Comparison of ENCODE assay signal across 21 mouse cellular contexts in the genomic region with DNA sequence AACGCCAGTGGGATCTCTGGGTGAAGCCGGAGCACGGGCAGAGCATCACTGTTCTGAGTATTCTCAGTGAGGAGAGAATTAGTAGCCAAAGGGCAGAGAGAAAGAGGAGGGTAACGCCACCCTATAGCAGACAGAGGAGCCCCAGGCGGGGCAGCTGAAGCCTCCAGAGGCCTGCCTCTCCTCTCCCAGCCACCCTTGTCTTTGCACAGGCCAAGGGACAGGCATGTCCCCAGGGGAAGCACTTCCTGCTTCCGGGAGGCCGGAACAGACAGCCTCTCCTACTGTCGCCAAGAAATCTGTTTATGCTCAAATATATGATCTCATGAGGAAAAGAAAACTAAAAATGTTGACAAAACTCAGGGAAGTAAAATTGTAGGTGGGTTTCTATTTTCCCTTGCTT.
DNase-seq lines count a peak whose midpoint lies in the region; TF ChIP-seq lines count a peak whose summit lies in the region.
"Had no signal": no experiment of that assay in that cellular context is flagged by ENCODE, and none has a peak within 500 bp of the region (broad histone marks: within the 10 kb centered on the region; RNA-seq: fewer than 3 reads in every experiment).

No protein-coding gene starts in this region.

- WGBS in heart, adult 2 months: 66% methylated on average over 8 of the region's 8 CpGs
- WGBS in lung, adult 2 months: 70% methylated on average over 8 of the region's 8 CpGs

- no peak for TF ChIP-seq POLR2A in heart, adult 2 months (IDR thresholded peaks at IDR 0.05; ENCODE audit: insufficient read depth, low read depth, low read length)
- TF ChIP-seq POLR2A in lung, adult 2 months (IDR thresholded peaks at IDR 0.05; ENCODE audit: borderline replicate concordance, extremely low read depth, low read depth, low read length): no peak

- no peaks in the 10 kb centered on the region for H3K27me3 ChIP-seq in heart, adult 2 months (ENCODE audit: control insufficient read depth, insufficient read depth, low read length)
- H3K27me3 ChIP-seq: embryonic facial prominence, embryonic 13.5 days; embryonic facial prominence, embryonic 15.5 days; forebrain, embryonic 12.5 days had no signal

- DNase-seq in heart, adult 2 months: peak; percentile 26 to 29
- no peak for DNase-seq in heart, postnatal 25 days (ENCODE audit: low spot score)
- peak; percentile 14 for DNase-seq in kidney, postnatal 10 days
- DNase-seq in kidney, postnatal 36 days: no peak
- peak; percentile 15 for DNase-seq in lung, postnatal 10 days
- no peak for DNase-seq in lung, adult 2 months
- DNase-seq: adrenal gland, adult 2 months; adrenal gland, postnatal 10 days; adrenal gland, postnatal 25 days; cerebellum, adult 11 months; cerebellum, adult 18-20 months; cerebellum, adult 8-10 months; cerebellum, adult 9-11 months; cerebellum, postnatal 14 days; cerebellum, postnatal 36 days; embryo, embryonic 11 days had no signal

- no peak overlapping the region for H3K27ac ChIP-seq in heart, adult 2 months
- H3K27ac ChIP-seq: embryonic facial prominence, embryonic 13.5 days; embryonic facial prominence, embryonic 15.5 days; forebrain, embryonic 10.5 days; forebrain, embryonic 12.5 days had no signal

- TF ChIP-seq CTCF in heart, adult 2 months (IDR thresholded peaks at IDR 0.05): no peak
- no peak for TF ChIP-seq CTCF in lung, adult 2 months (IDR thresholded peaks at IDR 0.05; ENCODE audit: insufficient read depth, low read length)

- no peak overlapping the region for H3K4me3 ChIP-seq in heart, adult 2 months
- no peak overlapping the region for H3K4me3 ChIP-seq in lung, adult 2 months (replicated peaks; ENCODE audit: extremely low read depth, low read depth, low read length)
- H3K4me3 ChIP-seq: embryonic facial prominence, embryonic 13.5 days; embryonic facial prominence, embryonic 15.5 days; erythroblast, embryonic 14.5 days; forebrain, embryonic 10.5 days; forebrain, embryonic 12.5 days had no signal

- no peak overlapping the region for H3K9ac ChIP-seq in heart, adult 2 months (ENCODE audit: low read depth, low read length)
- H3K9ac ChIP-seq: embryonic facial prominence, embryonic 13.5 days; embryonic facial prominence, embryonic 15.5 days; forebrain, embryonic 12.5 days had no signal

- no peaks in the 10 kb centered on the region for H3K79me2 ChIP-seq in heart, adult 2 months (replicated peaks; ENCODE audit: control insufficient read depth, insufficient read depth, low read length)

- H3K36me3 ChIP-seq in heart, adult 2 months (ENCODE audit: control insufficient read depth, insufficient read depth, low read length): no peaks in the 10 kb centered on the region
- H3K36me3 ChIP-seq: embryonic facial prominence, embryonic 13.5 days; embryonic facial prominence, embryonic 15.5 days; forebrain, embryonic 10.5 days; forebrain, embryonic 12.5 days had no signal

- TF ChIP-seq EP300 in heart, adult 2 months (IDR thresholded peaks at IDR 0.05; ENCODE audit: insufficient read depth, low read depth, low read length): no peak

- no peaks in the 10 kb centered on the region for H3K4me1 ChIP-seq in heart, adult 2 months (ENCODE audit: control insufficient read depth, insufficient read depth, low read length)
- H3K4me1 ChIP-seq in lung, adult 2 months (ENCODE audit: control insufficient read depth, insufficient read depth, low read length): no peaks in the 10 kb centered on the region
- H3K4me1 ChIP-seq: embryonic facial prominence, embryonic 13.5 days; embryonic facial prominence, embryonic 15.5 days; forebrain, embryonic 10.5 days; forebrain, embryonic 12.5 days had no signal

- intact Hi-C loops in heart, adult 2 months (cut with DNase I): no loop called here
- intact Hi-C loops in heart, postnatal 25 days (cut with DNase I): no loop called here

Comparison
In these comparisons a context has a peak if more than half of its experiments do, and no peak if none do; other contexts are left out.
1. DNase-seq: peak in heart, adult 2 months (2 of 2), kidney, postnatal 10 days (single experiment) and lung, postnatal 10 days (single experiment); none in heart, postnatal 25 days (single experiment), kidney, postnatal 36 days (0 of 2) and lung, adult 2 months (single experiment).